Mouse (Mus musculus): ENCODE results near the gene Gm4881.

- TF ChIP-seq CTCF (IDR thresholded peaks at IDR 0.05) = no peak
- no peak for TF ChIP-seq EP300 (IDR thresholded peaks at IDR 0.05)
Observed at GRCm38 (mm10) chr7:24885468-24886307, 58.6 kb downstream of the Gm4881 start.
